Mouse (Mus musculus): Measurements from ENCODE around the gene Igf2bp3. TPM values are rescaled to one million over a fixed set of nuclear protein-coding genes. Genes with fewer than 3 reads are reported as not detected.

Igf2bp3 gene
- total and polyA plus RNA-seq, 3 experiments = 18.4 to 35.6 (median 22.0) TPM

DNA sequence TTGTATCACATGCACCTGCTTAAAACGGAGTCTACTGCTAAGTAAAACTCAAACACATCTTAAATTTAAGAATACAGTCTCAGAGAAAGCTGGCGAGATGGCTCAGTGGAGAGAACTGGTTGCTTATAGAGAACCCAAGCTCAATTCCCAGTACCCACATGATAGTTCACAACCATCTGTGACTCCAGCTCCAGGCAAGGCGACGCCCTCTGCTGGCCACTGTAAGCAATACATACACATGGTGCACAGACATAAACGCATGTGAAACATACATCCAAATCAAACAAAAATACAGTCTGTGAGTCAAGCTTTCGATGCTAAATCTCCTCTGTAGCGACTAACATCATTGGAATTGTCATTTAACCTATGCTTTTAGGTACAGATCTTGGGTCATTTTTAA lies 27.5 kb downstream of the Igf2bp3 start:
- no peak for TF ChIP-seq NRF1 (IDR thresholded peaks at IDR 0.05; ENCODE audit: low read depth, low read length)
- no peak for TF ChIP-seq TCF12 (IDR thresholded peaks at IDR 0.05; ENCODE audit: low read depth, low read length)
- TF ChIP-seq CHD2 (IDR thresholded peaks at IDR 0.05; ENCODE audit: low read length) = no peak
- TF ChIP-seq RCOR1 (conservative IDR thresholded peaks at IDR 0.05; ENCODE audit: low read depth, low read length) = no peak
- no peak for TF ChIP-seq BHLHE40 (IDR thresholded peaks at IDR 0.05; ENCODE audit: low read depth, low read length)
- no peak for TF ChIP-seq MYC (IDR thresholded peaks at IDR 0.05; ENCODE audit: low read depth, low read length)
- TF ChIP-seq ELF1 (IDR thresholded peaks at IDR 0.05; ENCODE audit: low read depth, low read length) = no peak
- TF ChIP-seq POLR2A (IDR thresholded peaks at IDR 0.05; ENCODE audit: low read depth, low read length) = no peak
- no peak for TF ChIP-seq ZMIZ1 (IDR thresholded peaks at IDR 0.05; ENCODE audit: low read depth, low read length)
- no peak for TF ChIP-seq ZNF384 (IDR thresholded peaks at IDR 0.05; ENCODE audit: low read depth, low read length)
- no peak for TF ChIP-seq ETS1 (conservative IDR thresholded peaks at IDR 0.05; ENCODE audit: low read depth, low read length)
- no peak for TF ChIP-seq EP300 (IDR thresholded peaks at IDR 0.05; ENCODE audit: low read length)
- no peak; a peak in 1 of 4 replicates for TF ChIP-seq CTCF (conservative IDR thresholded peaks at IDR 0.05 in 1 of 2, IDR thresholded peaks at IDR 0.05 in 1 of 2; ENCODE audit: low read depth in 2 of 2, low read length in 2 of 2)
- TF ChIP-seq GABPA (IDR thresholded peaks at IDR 0.05; ENCODE audit: insufficient replicate concordance, low read depth, low read length) = no peak
- no peak for TF ChIP-seq E2F4 (IDR thresholded peaks at IDR 0.05; ENCODE audit: insufficient replicate concordance, low read depth, low read length)
- no peak for TF ChIP-seq PAX5 (IDR thresholded peaks at IDR 0.05; ENCODE audit: low read length)
- TF ChIP-seq TBP (conservative IDR thresholded peaks at IDR 0.05; ENCODE audit: low read depth, low read length) = no peak
- TF ChIP-seq RAD21 (IDR thresholded peaks at IDR 0.05; ENCODE audit: low read depth, low read length) = no peak; the same call in none of the 2 replicates
- Histone ChIP-seq H3K9me3 (replicated peaks; ENCODE audit: low read length) (peaks cover 4% of the 10 kb centered on the region), H3K4me1 (ENCODE audit: control insufficient read depth in 1 of 2, insufficient read depth in 2 of 2) (peaks cover 0 to under 1% of the 10 kb centered on the region in 2 experiments; a peak in 1 of 4 replicates), H3K27me3 (replicated peaks) (no peaks in the 10 kb centered on the region), H3K4me2 (ENCODE audit: insufficient read depth, low read depth, poor library complexity, severe bottlenecking) (no peak overlapping the region), H3K4me3 (replicated peaks in 1 of 3; ENCODE audit: low read depth in 2 of 3, low read length in 2 of 3, poor library complexity in 1 of 3) (no peak overlapping the region), H3K36me3 (replicated peaks in 1 of 2; ENCODE audit: control insufficient read depth in 1 of 2, insufficient read depth in 1 of 2, low read length in 1 of 2) (peaks cover 3 to 39% of the 10 kb centered on the region in 2 experiments), H3K9ac (ENCODE audit: insufficient read depth, low read depth) (no peak overlapping the region), H3K79me2 (replicated peaks; ENCODE audit: control insufficient read depth, extremely low read depth, insufficient read depth, poor library complexity, severe bottlenecking) (peaks cover 4% of the 10 kb centered on the region; the same call in 1 of the 2 replicates), H3K27ac (ENCODE audit: insufficient read depth, low read depth) (no peak overlapping the region)
- dilution Hi-C loops (cut with MboI; ENCODE audit: extremely low pct_ligation_motif_present, extremely low pct_unique_long_range_greater_than_20kb, low sequenced_read_pairs) (no loop called here), in situ Hi-C loops (cut with MboI; ENCODE audit: low pct_ligation_motif_present, low pct_unique_long_range_greater_than_20kb, low sequenced_read_pairs) (no loop called here)
- DNase-seq (ENCODE audit: extremely low read depth) = no peak

DNA sequence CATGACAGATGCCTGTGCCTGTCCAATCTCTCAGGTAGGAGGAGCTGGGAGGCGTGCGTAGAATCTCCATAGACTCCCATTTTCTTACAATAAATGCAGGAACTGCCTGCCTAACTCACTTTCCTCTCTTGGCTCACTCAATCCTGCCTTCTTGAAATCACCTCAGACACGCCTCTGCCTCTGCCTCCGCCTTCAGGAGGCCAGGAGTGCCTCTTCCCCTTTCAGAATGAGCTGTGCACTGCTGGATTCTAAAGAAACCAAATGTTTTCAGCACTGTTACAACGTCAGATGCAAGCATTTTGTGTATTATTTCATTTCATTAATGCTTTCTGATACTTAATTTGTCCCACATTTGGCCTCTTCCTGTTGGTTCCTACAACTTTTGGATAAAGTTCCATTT lies 38.7 kb downstream of the Igf2bp3 start:
- peaks cover 0 to 4% of the 10 kb centered on the region in 2 experiments for H3K36me3 ChIP-seq (replicated peaks in 1 of 2; ENCODE audit: control insufficient read depth in 1 of 2, insufficient read depth in 1 of 2, low read length in 1 of 2)
- dilution Hi-C loops (cut with MboI; ENCODE audit: extremely low pct_ligation_motif_present, extremely low pct_unique_long_range_greater_than_20kb, low sequenced_read_pairs) = no loop called here

More for the DNA sequence above, 38.7 kb downstream of the Igf2bp3 start:
- in situ Hi-C loops (cut with MboI; ENCODE audit: low pct_ligation_motif_present, low pct_unique_long_range_greater_than_20kb, low sequenced_read_pairs) = no loop called here
- Histone ChIP-seq H3K27ac (ENCODE audit: insufficient read depth, low read depth) (peak overlapping the region; percentile 61; the same call in 1 of the 2 replicates), H3K4me3 (replicated peaks in 1 of 3; ENCODE audit: low read depth in 2 of 3, low read length in 2 of 3, poor library complexity in 1 of 3) (peak overlapping the region in 1 of 3 experiments; percentile 34), H3K4me2 (ENCODE audit: insufficient read depth, low read depth, poor library complexity, severe bottlenecking) (peak overlapping the region; percentile 42), H3K4me1 (ENCODE audit: control insufficient read depth in 1 of 2, insufficient read depth in 2 of 2) (peaks cover 12 to 76% of the 10 kb centered on the region in 2 experiments), H3K27me3 (replicated peaks) (no peaks in the 10 kb centered on the region), H3K9me3 (replicated peaks; ENCODE audit: low read length) (no peaks in the 10 kb centered on the region), H3K79me2 (replicated peaks; ENCODE audit: control insufficient read depth, extremely low read depth, insufficient read depth, poor library complexity, severe bottlenecking) (peaks cover 29% of the 10 kb centered on the region), H3K9ac (ENCODE audit: insufficient read depth, low read depth) (peak overlapping the region; percentile 58)
- TF ChIP-seq TCF12 (IDR thresholded peaks at IDR 0.05; ENCODE audit: low read depth, low read length) = no peak
- TF ChIP-seq CHD2 (IDR thresholded peaks at IDR 0.05; ENCODE audit: low read length) = no peak
- TF ChIP-seq MEF2A (IDR thresholded peaks at IDR 0.05; ENCODE audit: borderline replicate concordance, low read depth, low read length) = no peak
- peak; percentile 50; the same call in 1 of the 2 replicates for TF ChIP-seq POLR2A (IDR thresholded peaks at IDR 0.05; ENCODE audit: low read depth, low read length)
- TF ChIP-seq ETS1 (conservative IDR thresholded peaks at IDR 0.05; ENCODE audit: low read depth, low read length) = peak; percentile 29; the same call in 1 of the 2 replicates
- 0 out of 2 replicates have a peak, but pooled peaks have one; percentile 32 for TF ChIP-seq ZMIZ1 (IDR thresholded peaks at IDR 0.05; ENCODE audit: low read depth, low read length)
- peak; percentile 95 for TF ChIP-seq EP300 (IDR thresholded peaks at IDR 0.05; ENCODE audit: low read length)
- peak; percentile 37; the same call in 1 of the 2 replicates for TF ChIP-seq TBP (conservative IDR thresholded peaks at IDR 0.05; ENCODE audit: low read depth, low read length)
- no peak for TF ChIP-seq CHD1 (IDR thresholded peaks at IDR 0.05; ENCODE audit: low read depth, low read length)
- peak; percentile 36; the same call in 1 of the 2 replicates for TF ChIP-seq ELF1 (IDR thresholded peaks at IDR 0.05; ENCODE audit: low read depth, low read length)
- peak; percentile 62; the same call in 1 of the 2 replicates for TF ChIP-seq MXI1 (IDR thresholded peaks at IDR 0.05; ENCODE audit: low read depth, low read length)
- TF ChIP-seq JUN (IDR thresholded peaks at IDR 0.05; ENCODE audit: insufficient read depth, low read depth, low read length) = peak; percentile 75
- TF ChIP-seq JUND (conservative IDR thresholded peaks at IDR 0.05; ENCODE audit: low read depth, low read length) = peak; percentile 86
- peak; percentile 23; the same call in 1 of the 2 replicates for TF ChIP-seq SIN3A (IDR thresholded peaks at IDR 0.05; ENCODE audit: low read length)
- TF ChIP-seq MAZ (IDR thresholded peaks at IDR 0.05; ENCODE audit: low read depth, low read length) = no peak
- TF ChIP-seq MYC (IDR thresholded peaks at IDR 0.05; ENCODE audit: low read depth, low read length) = peak; percentile 34; the same call in 1 of the 2 replicates
- TF ChIP-seq IRF4 (IDR thresholded peaks at IDR 0.05; ENCODE audit: low read depth, low read length) = peak; percentile 96
- TF ChIP-seq HCFC1 (IDR thresholded peaks at IDR 0.05; ENCODE audit: low read depth, low read length) = no peak
- peak; percentile 80 for DNase-seq (ENCODE audit: extremely low read depth)
